ENCODE assay signal across 24 mouse cellular contexts in genomic region chr5:119791664-119792063, GRCm38 (mm10). TPM values are rescaled to one million over a fixed set of nuclear protein-coding genes. Genes with fewer than 3 reads are reported as not detected.
DNase-seq lines count a peak whose midpoint lies in the region; ATAC-seq lines count a peak whose summit lies in the region.
"Had no signal": no experiment of that assay in that cellular context is flagged by ENCODE, and none has a peak within 500 bp of the region (broad histone marks: within the 10 kb centered on the region; RNA-seq: fewer than 3 reads in every experiment).

No protein-coding gene starts in this region.

- no peaks in the 10 kb centered on the region for H3K4me1 ChIP-seq in embryonic facial prominence, embryonic 14.5 days (ENCODE audit: control insufficient read depth, insufficient read depth, low read length)
- no peaks in the 10 kb centered on the region for H3K4me1 ChIP-seq in embryonic facial prominence, embryonic 10.5 days
- H3K4me1 ChIP-seq in lung, embryonic 16.5 days (replicated peaks; ENCODE audit: control insufficient read depth, insufficient read depth, low read length): peaks cover 5% of the 10 kb centered on the region
- peaks cover 13% of the 10 kb centered on the region for H3K4me1 ChIP-seq in limb, embryonic 13.5 days
- H3K4me1 ChIP-seq: embryonic facial prominence, embryonic 13.5 days; forebrain, embryonic 13.5 days had no signal

- H3K4me2 ChIP-seq in embryonic facial prominence, embryonic 14.5 days (ENCODE audit: low read depth, low read length): no peak overlapping the region
- H3K4me2 ChIP-seq in lung, embryonic 16.5 days (ENCODE audit: low read depth, low read length): no peak overlapping the region
- H3K4me2 ChIP-seq in limb, embryonic 13.5 days (replicated peaks): 0 out of 2 replicates have a peak overlapping the region, but pooled peaks have one; percentile 7
- H3K4me2 ChIP-seq: embryonic facial prominence, embryonic 13.5 days; forebrain, embryonic 13.5 days; heart, embryonic 13.5 days had no signal

- H3K4me3 ChIP-seq in embryonic facial prominence, embryonic 14.5 days (ENCODE audit: low read depth, low read length): no peak overlapping the region
- H3K4me3 ChIP-seq in embryonic facial prominence, embryonic 10.5 days: no peak overlapping the region
- no peak overlapping the region for H3K4me3 ChIP-seq in lung, embryonic 16.5 days (ENCODE audit: low read length)
- no peak overlapping the region for H3K4me3 ChIP-seq in limb, embryonic 13.5 days
- H3K4me3 ChIP-seq: embryonic facial prominence, embryonic 13.5 days; forebrain, embryonic 13.5 days; heart, adult 2 months; heart, embryonic 13.5 days had no signal

- WGBS in embryonic facial prominence, embryonic 14.5 days: 26% methylated on average over 5 of the region's 5 CpGs
- WGBS in embryonic facial prominence, embryonic 10.5 days: 46% methylated on average over 5 of the region's 5 CpGs
- 32% methylated on average over 5 of the region's 5 CpGs for WGBS in lung, embryonic 16.5 days
- 30% methylated on average over 5 of the region's 5 CpGs for WGBS in limb, embryonic 13.5 days

- H3K9me3 ChIP-seq in embryonic facial prominence, embryonic 14.5 days (ENCODE audit: control insufficient read depth, low read length): no peaks in the 10 kb centered on the region
- no peaks in the 10 kb centered on the region for H3K9me3 ChIP-seq in embryonic facial prominence, embryonic 10.5 days
- no peaks in the 10 kb centered on the region; the same call in 1 of the 2 replicates for H3K9me3 ChIP-seq in lung, embryonic 16.5 days (ENCODE audit: control insufficient read depth, low read length)
- peaks cover 6% of the 10 kb centered on the region; the same call in 1 of the 2 replicates for H3K9me3 ChIP-seq in limb, embryonic 13.5 days
- H3K9me3 ChIP-seq: embryonic facial prominence, embryonic 13.5 days; heart, embryonic 13.5 days had no signal

- peak; percentile 34 for DNase-seq in embryonic facial prominence, embryonic 14.5 days (ENCODE audit: low spot score)
- DNase-seq in embryonic facial prominence, embryonic 10.5 days (ENCODE audit: low spot score): no peak
- no peak for DNase-seq in lung, postnatal 36 days
- no peak for DNase-seq in left cerebral cortex, adult 11 months (ENCODE audit: low spot score)
- DNase-seq in cerebellum, adult 18-20 months: no peak
- DNase-seq: adrenal gland, postnatal 10 days; B cell, adult 2 months; cerebellum, adult 11 months; cerebellum, adult 9-10 months; cerebellum, postnatal 25 days; forebrain, postnatal 0 days; gastrocnemius, postnatal 14 days; heart, adult 2 months; heart, postnatal 36 days had no signal

- peaks cover 47% of the 10 kb centered on the region for H3K27me3 ChIP-seq in embryonic facial prominence, embryonic 14.5 days (replicated peaks; ENCODE audit: control insufficient read depth, insufficient read depth, low read length)
- H3K27me3 ChIP-seq in embryonic facial prominence, embryonic 10.5 days (replicated peaks; ENCODE audit: low read depth, poor library complexity, severe bottlenecking): peaks cover 70% of the 10 kb centered on the region
- H3K27me3 ChIP-seq in lung, embryonic 16.5 days (ENCODE audit: control insufficient read depth, insufficient read depth, low read depth, low read length): peaks cover 24% of the 10 kb centered on the region
- peaks cover 62% of the 10 kb centered on the region for H3K27me3 ChIP-seq in limb, embryonic 13.5 days

- ATAC-seq in embryonic facial prominence, embryonic 14.5 days (ENCODE audit: low read depth): no peak
- ATAC-seq in lung, embryonic 16.5 days (ENCODE audit: low read depth): peak; percentile 65
- ATAC-seq in limb, embryonic 13.5 days (ENCODE audit: low FRiP score, low read depth): no peak; the same call in 1 of the 2 replicates
- ATAC-seq: CD4-positive, CD25-positive, alpha-beta regulatory T cell, adult 4 months; forebrain, embryonic 13.5 days; forebrain, postnatal 0 days; hindbrain, embryonic 16.5 days had no signal

- H3K27ac ChIP-seq in embryonic facial prominence, embryonic 14.5 days (replicated peaks; ENCODE audit: low read depth, low read length): no peak overlapping the region
- no peak overlapping the region for H3K27ac ChIP-seq in embryonic facial prominence, embryonic 10.5 days (replicated peaks)
- peak overlapping the region; percentile 49 for H3K27ac ChIP-seq in lung, embryonic 16.5 days (ENCODE audit: low read length)
- H3K27ac ChIP-seq in limb, embryonic 13.5 days: no peak overlapping the region
- H3K27ac ChIP-seq: embryonic facial prominence, embryonic 13.5 days; forebrain, embryonic 13.5 days; heart, adult 2 months; heart, embryonic 13.5 days had no signal

- no peak overlapping the region for H3K9ac ChIP-seq in embryonic facial prominence, embryonic 14.5 days (ENCODE audit: low read depth, low read length)
- H3K9ac ChIP-seq in lung, embryonic 16.5 days (ENCODE audit: low read length): no peak overlapping the region
- 0 out of 2 replicates have a peak overlapping the region, but pooled peaks have one; percentile 20 for H3K9ac ChIP-seq in limb, embryonic 13.5 days
- H3K9ac ChIP-seq: embryonic facial prominence, embryonic 13.5 days; forebrain, embryonic 13.5 days; forebrain, postnatal 0 days; heart, embryonic 13.5 days had no signal

- H3K36me3 ChIP-seq in embryonic facial prominence, embryonic 14.5 days (ENCODE audit: control insufficient read depth, insufficient read depth, low read length): no peaks in the 10 kb centered on the region
- H3K36me3 ChIP-seq in embryonic facial prominence, embryonic 10.5 days (replicated peaks): no peaks in the 10 kb centered on the region
- H3K36me3 ChIP-seq in lung, embryonic 16.5 days (ENCODE audit: control insufficient read depth, insufficient read depth, low read length): no peaks in the 10 kb centered on the region
- no peaks in the 10 kb centered on the region for H3K36me3 ChIP-seq in limb, embryonic 13.5 days
- H3K36me3 ChIP-seq: embryonic facial prominence, embryonic 13.5 days; G1E; heart, embryonic 13.5 days had no signal

RNA-seq across cellular contexts. Expression of gene Tbx5, which starts 40.8 kb away (rescaled TPM):
- polyA plus RNA-seq in embryonic facial prominence, embryonic 14.5 days (2014; fragmentation: Nextera tagmentation; extraction: Ambion mirVana): 0.24 and 1.5 TPM in 2 replicates
- 0.45 and 0.98 TPM in 2 replicates for polyA plus RNA-seq in embryonic facial prominence, embryonic 10.5 days (2016; fragmentation: Nextera tagmentation; extraction: Ambion mirVana)
- 53.0 and 58.7 TPM in 2 replicates for polyA plus RNA-seq in lung, embryonic 16.5 days (2015; fragmentation: Nextera tagmentation; extraction: Ambion mirVana)
- 34.8 and 51.5 TPM in 2 replicates for polyA plus RNA-seq in limb, embryonic 13.5 days (2015; fragmentation: Nextera tagmentation; extraction: Ambion mirVana)
- polyA plus RNA-seq: CD4-positive, CD25-positive, alpha-beta regulatory T cell, adult 4 months; cortical plate, adult 2 months; forebrain, postnatal 0 days; G1E; hindbrain, embryonic 11.5 days had no signal

Comparison
In these comparisons a context has a peak if more than half of its experiments do, and no peak if none do; other contexts are left out.
1. RNA of gene Tbx5, which starts 40.8 kb away (polyA plus RNA-seq): 53.0 to 58.7 TPM in lung, embryonic 16.5 days and 34.8 to 51.5 TPM in limb, embryonic 13.5 days; 0.45 to 0.98 TPM in embryonic facial prominence, embryonic 10.5 days and 0.24 to 1.5 TPM in embryonic facial prominence, embryonic 14.5 days; every median in the first group is over 10 times any median in the second.